Mouse (Mus musculus) kidney, adult 11 months (tissue): ENCODE data around the gene Ccdc85c.

Experiments
- DNase-seq: peaks from one replicate; pipeline ENCODE4 v3.0.0; 2022

Ccdc85c gene

GRCm38 (mm10) chr12:108274661-108275507 is at the start of gene Ccdc85c:
Ccdc85c (minus strand) TSS chr12:108275425.
- no peak for DNase-seq

- no peak for DNase-seq
These were observed 44.9 kb upstream of the Ccdc85c start for GRCm38 (mm10) chr12:108320096-108320495.

GRCm38 (mm10) chr12:108318499-108318898 is 43.3 kb upstream of the Ccdc85c start:
- no peak for DNase-seq

GRCm38 (mm10) chr12:108317826-108318430 is 42.7 kb upstream of the Ccdc85c start:
- DNase-seq = no peak

- DNase-seq = no peak
These were observed 42.0 kb upstream of the Ccdc85c start for GRCm38 (mm10) chr12:108317201-108317738.

- DNase-seq = no peak
These were observed 41.4 kb upstream of the Ccdc85c start for GRCm38 (mm10) chr12:108316655-108317054.

GRCm38 (mm10) chr12:108315818-108316217 is 40.6 kb upstream of the Ccdc85c start:
- DNase-seq = no peak

GRCm38 (mm10) chr12:108313244-108313772 is 38.1 kb upstream of the Ccdc85c start:
- DNase-seq = no peak

- peak; percentile 51 for DNase-seq
These were observed 37.2 kb upstream of the Ccdc85c start for GRCm38 (mm10) chr12:108312432-108312851.

GRCm38 (mm10) chr12:108311741-108312290 is 36.6 kb upstream of the Ccdc85c start:
- no peak for DNase-seq

- DNase-seq = no peak
These were observed 35.3 kb upstream of the Ccdc85c start for GRCm38 (mm10) chr12:108310456-108311027.

- no peak for DNase-seq
These were observed 34.8 kb upstream of the Ccdc85c start for GRCm38 (mm10) chr12:108310041-108310440.

- DNase-seq = no peak
These were observed 34.0 kb upstream of the Ccdc85c start for GRCm38 (mm10) chr12:108309116-108309794.

- DNase-seq = no peak
These were observed 33.2 kb upstream of the Ccdc85c start for GRCm38 (mm10) chr12:108308363-108308856.

- no peak for DNase-seq
These were observed 32.3 kb upstream of the Ccdc85c start for GRCm38 (mm10) chr12:108307553-108307952.

- DNase-seq = no peak
These were observed 30.9 kb upstream of the Ccdc85c start, which contains the start of gene Hhipl1 for GRCm38 (mm10) chr12:108305812-108306794. Hhipl1 (plus strand) TSS chr12:108306270.

GRCm38 (mm10) chr12:108305172-108305571 is 29.9 kb upstream of the Ccdc85c start:
- DNase-seq = no peak

- DNase-seq = no peak
These were observed 28.6 kb upstream of the Ccdc85c start for GRCm38 (mm10) chr12:108303778-108304365.

- DNase-seq = no peak
These were observed 25.8 kb upstream of the Ccdc85c start for GRCm38 (mm10) chr12:108301006-108301405.

- DNase-seq = no peak
These were observed 21.8 kb upstream of the Ccdc85c start for GRCm38 (mm10) chr12:108297033-108297432.
